Mouse (Mus musculus) cerebellum, adult 2 months (tissue): Measurements from ENCODE around the gene Emcn.

Experiments used
- CTCF ChIP-seq: fragments of 200-500 bp; IDR thresholded peaks from 2 replicates; pipeline ENCODE4 v1.5.1; 2011; ENCODE audit warnings: low read depth, mild to moderate bottlenecking, control low read depth, low read length, moderate library complexity, borderline replicate concordance; ENCODE audit not compliant: insufficient read depth
- POLR2A ChIP-seq: fragments of 200-500 bp; IDR thresholded peaks from 2 replicates; pipeline ENCODE4 v1.6.1; 2011; ENCODE audit warnings: low read length, control low read depth, borderline replicate concordance; ENCODE audit not compliant: insufficient read depth

DNA sequence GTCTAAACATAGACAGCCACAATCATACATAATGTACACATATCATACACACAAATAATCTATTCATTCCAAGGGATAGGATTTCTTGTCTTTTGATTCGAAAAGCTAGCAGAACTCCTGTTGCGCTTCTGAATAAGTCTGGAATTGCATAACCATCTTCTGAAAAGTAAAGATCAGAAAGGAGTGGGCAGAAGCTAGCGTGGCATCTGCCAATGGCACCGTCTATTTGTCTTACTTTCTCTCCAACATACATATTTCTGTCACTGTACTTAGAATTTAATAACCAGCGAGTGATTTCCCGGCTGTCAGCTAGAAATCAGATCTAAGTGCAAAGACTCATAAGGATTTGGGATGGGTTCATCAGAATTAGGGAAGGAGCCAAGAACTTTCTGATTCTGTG is 88.6 kb downstream of the Emcn start:
- TF ChIP-seq POLR2A = no peak
- no peak for TF ChIP-seq CTCF
